Mouse (Mus musculus): ENCODE results near the gene Cops7b.
"Not testable (repeated sequence)": the region's sequence is repeated elsewhere in the genome, so short reads cannot be mapped to it uniquely, and the experiment has no call there.

DNA sequence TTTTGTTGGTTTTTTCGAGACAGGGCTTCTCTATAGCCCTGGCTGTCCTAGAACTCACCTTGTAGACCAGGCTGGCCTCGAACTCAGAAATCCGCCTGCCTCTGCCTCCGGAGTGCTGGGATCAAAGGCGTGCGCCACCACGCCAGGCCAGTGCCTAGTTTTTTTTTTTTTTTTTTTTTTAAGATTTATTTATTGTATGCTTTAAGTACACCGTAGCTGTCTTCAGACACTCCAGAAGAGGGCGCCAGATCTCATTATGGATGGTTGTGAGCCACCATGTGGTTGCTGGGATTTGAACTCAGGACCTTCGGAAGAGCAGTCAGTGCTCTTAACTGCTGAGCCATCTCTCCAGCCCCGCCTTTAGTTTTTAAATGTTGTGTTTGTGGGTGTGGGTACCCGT, 43.1 kb upstream of the Cops7b start:
- peak; percentile 27; the same call in 1 of the 2 replicates for TF ChIP-seq CTCF (conservative IDR thresholded peaks at IDR 0.05; ENCODE audit: low read length)
- TF ChIP-seq NANOG, POU5F1 (IDR thresholded peaks at IDR 0.05; ENCODE audit: borderline replicate concordance, low read length): not testable (repeated sequence)
